Comparison of ENCODE assay signal across 8 mouse cellular contexts in genomic region chr15:79435191-79435671, GRCm38 (mm10). TPM values are rescaled to one million over a fixed set of nuclear protein-coding genes. Genes with fewer than 3 reads are reported as not detected.
A peak's percentile ranks its signal among the peaks of the same experiment; 100 is the strongest.
DNase-seq lines count a peak whose midpoint lies in the region; ATAC-seq and TF ChIP-seq lines count a peak whose summit lies in the region.

No protein-coding gene starts in this region.

- DNase-seq in brain, adult 2 months (ENCODE audit: low read depth, low spot score), result peak; percentile 50
- no peak for DNase-seq in liver, postnatal 0 days
- DNase-seq in urinary bladder, adult 2 months (ENCODE audit: low spot score), result no peak
- no peak for DNase-seq in cerebellum, adult 11 months
- no peak for DNase-seq in forebrain, postnatal 0 days

- H3K27ac ChIP-seq in neural tube, embryonic 13.5 days (replicated peaks), result peak overlapping the region; percentile 7
- no peak overlapping the region for H3K27ac ChIP-seq in neural tube, embryonic 15.5 days (replicated peaks)
- peak overlapping the region; percentile 29; the same call in 1 of the 2 replicates for H3K27ac ChIP-seq in liver, postnatal 0 days (ENCODE audit: low read depth)
- H3K27ac ChIP-seq in forebrain, postnatal 0 days (ENCODE audit: low read depth, low read length), result no peak overlapping the region

- H3K4me3 ChIP-seq in neural tube, embryonic 13.5 days, result no peak overlapping the region
- no peak overlapping the region for H3K4me3 ChIP-seq in neural tube, embryonic 15.5 days (replicated peaks)
- H3K4me3 ChIP-seq in liver, postnatal 0 days (ENCODE audit: low read depth, low read length), result no peak overlapping the region
- no peak overlapping the region for H3K4me3 ChIP-seq in forebrain, postnatal 0 days (ENCODE audit: low read depth, low read length)

- WGBS in neural tube, embryonic 13.5 days, result 63% methylated on average over 7 of the region's 7 CpGs
- 44% methylated on average over 7 of the region's 7 CpGs for WGBS in neural tube, embryonic 15.5 days
- 20% methylated on average over 7 of the region's 7 CpGs for WGBS in liver, postnatal 0 days (ENCODE audit: insufficient replicate concordance)
- WGBS in forebrain, postnatal 0 days, result 39% methylated on average over 7 of the region's 7 CpGs

- no peaks in the 10 kb centered on the region for H3K9me3 ChIP-seq in neural tube, embryonic 13.5 days
- H3K9me3 ChIP-seq in neural tube, embryonic 15.5 days (replicated peaks), result no peaks in the 10 kb centered on the region
- no peaks in the 10 kb centered on the region for H3K9me3 ChIP-seq in liver, postnatal 0 days (ENCODE audit: low read length)
- no peaks in the 10 kb centered on the region for H3K9me3 ChIP-seq in forebrain, postnatal 0 days (ENCODE audit: low read length)

- no peak overlapping the region for H3K4me2 ChIP-seq in neural tube, embryonic 13.5 days
- H3K4me2 ChIP-seq in neural tube, embryonic 15.5 days, result no peak overlapping the region
- no peak overlapping the region for H3K4me2 ChIP-seq in liver, postnatal 0 days (ENCODE audit: low read depth, low read length)
- no peak overlapping the region for H3K4me2 ChIP-seq in forebrain, postnatal 0 days (ENCODE audit: low read depth)

- H3K27me3 ChIP-seq in neural tube, embryonic 13.5 days, result no peaks in the 10 kb centered on the region
- no peaks in the 10 kb centered on the region for H3K27me3 ChIP-seq in neural tube, embryonic 15.5 days (replicated peaks)
- H3K27me3 ChIP-seq in liver, postnatal 0 days (ENCODE audit: insufficient read depth, low read length), result no peaks in the 10 kb centered on the region
- H3K27me3 ChIP-seq in forebrain, postnatal 0 days (ENCODE audit: insufficient read depth, low read length), result no peaks in the 10 kb centered on the region

- peaks cover 87% of the 10 kb centered on the region for H3K36me3 ChIP-seq in neural tube, embryonic 13.5 days
- H3K36me3 ChIP-seq in neural tube, embryonic 15.5 days, result peaks cover 60% of the 10 kb centered on the region
- H3K36me3 ChIP-seq in liver, postnatal 0 days (replicated peaks; ENCODE audit: insufficient read depth, low read length), result peaks cover 4% of the 10 kb centered on the region; the same call in 1 of the 2 replicates
- peaks cover 70% of the 10 kb centered on the region for H3K36me3 ChIP-seq in forebrain, postnatal 0 days (ENCODE audit: insufficient read depth)

- ATAC-seq in neural tube, embryonic 13.5 days (ENCODE audit: low read depth), result no peak
- no peak for ATAC-seq in neural tube, embryonic 15.5 days (ENCODE audit: low FRiP score)
- ATAC-seq in hematopoietic stem cell, adult 5-6 weeks (replicated peaks in 1 of 2; ENCODE audit: insufficient read depth in 1 of 2, low FRiP score in 2 of 2, low TSS enrichment in 1 of 2, low read depth in 1 of 2, poor library complexity in 2 of 2, severe bottlenecking in 2 of 2), result peak; percentile 55
- peak; percentile 62 for ATAC-seq in liver, postnatal 0 days
- no peak for ATAC-seq in forebrain, postnatal 0 days

- 0 out of 2 replicates have a peak overlapping the region, but pooled peaks have one; percentile 22 for H3K9ac ChIP-seq in neural tube, embryonic 13.5 days
- H3K9ac ChIP-seq in neural tube, embryonic 15.5 days (replicated peaks), result no peak overlapping the region
- 0 out of 2 replicates have a peak overlapping the region, but pooled peaks have one; percentile 26 for H3K9ac ChIP-seq in liver, postnatal 0 days (replicated peaks)
- no peak overlapping the region for H3K9ac ChIP-seq in forebrain, postnatal 0 days

- TF ChIP-seq EP300 in liver, postnatal 0 days (IDR thresholded peaks at IDR 0.05; ENCODE audit: low read depth), result no peak

- peaks cover 57% of the 10 kb centered on the region for H3K4me1 ChIP-seq in neural tube, embryonic 13.5 days (replicated peaks)
- H3K4me1 ChIP-seq in neural tube, embryonic 15.5 days, result peaks cover 68% of the 10 kb centered on the region
- H3K4me1 ChIP-seq in liver, postnatal 0 days (ENCODE audit: insufficient read depth), result peaks cover 31% of the 10 kb centered on the region
- H3K4me1 ChIP-seq in forebrain, postnatal 0 days (ENCODE audit: insufficient read depth), result peaks cover 22% of the 10 kb centered on the region

- no peak for TF ChIP-seq CTCF in liver, postnatal 0 days (IDR thresholded peaks at IDR 0.05; ENCODE audit: low read depth)
- no peak for TF ChIP-seq CTCF in forebrain, postnatal 0 days (IDR thresholded peaks at IDR 0.05; ENCODE audit: low read depth)

RNA-seq across cellular contexts. Expression of gene Csnk1e, which starts 20.1 kb away (rescaled TPM):
- polyA plus RNA-seq in neural tube, embryonic 13.5 days (2015; fragmentation: Nextera tagmentation; extraction: Ambion mirVana), result 275 and 281 TPM in 2 replicates
- polyA plus RNA-seq in neural tube, embryonic 15.5 days (2015; fragmentation: Nextera tagmentation; extraction: Ambion mirVana), result 178 and 216 TPM in 2 replicates
- total RNA-seq in hematopoietic stem cell, adult 5-6 weeks (2017), result 55.3 and 55.5 TPM in 2 replicates
- 7.5 and 8.9 TPM in 2 replicates for polyA plus RNA-seq in liver, postnatal 0 days (2015; fragmentation: Nextera tagmentation; extraction: Ambion mirVana)
- 76.7 and 90.3 TPM in 2 replicates for polyA plus RNA-seq in urinary bladder, adult 2 months (2012; rRNA removed)
- 398 and 490 TPM in 2 replicates for total RNA-seq in forebrain, postnatal 0 days (2014; rRNA removed)
- 160 and 248 TPM in 2 replicates for polyA plus RNA-seq in forebrain, postnatal 0 days (2015; fragmentation: Nextera tagmentation; extraction: Ambion mirVana)

RNA-seq across cellular contexts. Expression of gene Tmem184b, which starts 31.9 kb away (rescaled TPM):
- 42.0 and 45.8 TPM in 2 replicates for polyA plus RNA-seq in neural tube, embryonic 13.5 days (2015; fragmentation: Nextera tagmentation; extraction: Ambion mirVana)
- polyA plus RNA-seq in neural tube, embryonic 15.5 days (2015; fragmentation: Nextera tagmentation; extraction: Ambion mirVana), result 43.1 and 46.3 TPM in 2 replicates
- total RNA-seq in hematopoietic stem cell, adult 5-6 weeks (2017), result 3.5 and 6.5 TPM in 2 replicates
- polyA plus RNA-seq in liver, postnatal 0 days (2015; fragmentation: Nextera tagmentation; extraction: Ambion mirVana), result 6.6 and 8.4 TPM in 2 replicates
- polyA plus RNA-seq in urinary bladder, adult 2 months (2012; rRNA removed), result 51.5 and 68.3 TPM in 2 replicates
- 32.0 and 41.9 TPM in 2 replicates for total RNA-seq in forebrain, postnatal 0 days (2014; rRNA removed)
- polyA plus RNA-seq in forebrain, postnatal 0 days (2015; fragmentation: Nextera tagmentation; extraction: Ambion mirVana), result 22.9 and 30.3 TPM in 2 replicates

Comparison
In these comparisons a context has a peak if more than half of its experiments do, and no peak if none do; other contexts are left out.
1. H3K27ac ChIP-seq: peak in neural tube, embryonic 13.5 days (single experiment) and liver, postnatal 0 days (single experiment); none in neural tube, embryonic 15.5 days (single experiment) and forebrain, postnatal 0 days (single experiment).
2. H3K9ac ChIP-seq: peak in neural tube, embryonic 13.5 days (single experiment) and liver, postnatal 0 days (single experiment); none in neural tube, embryonic 15.5 days (single experiment) and forebrain, postnatal 0 days (single experiment).
3. ATAC-seq: peak in hematopoietic stem cell, adult 5-6 weeks (2 of 2) and liver, postnatal 0 days (single experiment); none in neural tube, embryonic 13.5 days (single experiment), neural tube, embryonic 15.5 days (single experiment) and forebrain, postnatal 0 days (single experiment).